Mouse (Mus musculus) kidney, adult 2 months (tissue): ENCODE measurements around the gene Onecut1.

Experiments used
- CTCF ChIP-seq: fragments of 200-500 bp; conservative IDR thresholded peaks from 2 replicates; pipeline ENCODE4 v1.5.1; 2011; ENCODE audit warnings: low read depth, mild to moderate bottlenecking, control low read depth, low read length, moderate library complexity, mixed read lengths; ENCODE audit not compliant: insufficient read depth, insufficient read length
- POLR2A ChIP-seq: fragments of 200-500 bp; IDR thresholded peaks from one replicate; pipeline ENCODE4 v1.6.1; 2011; ENCODE audit warnings: low read depth, low read length, control low read depth

DNA sequence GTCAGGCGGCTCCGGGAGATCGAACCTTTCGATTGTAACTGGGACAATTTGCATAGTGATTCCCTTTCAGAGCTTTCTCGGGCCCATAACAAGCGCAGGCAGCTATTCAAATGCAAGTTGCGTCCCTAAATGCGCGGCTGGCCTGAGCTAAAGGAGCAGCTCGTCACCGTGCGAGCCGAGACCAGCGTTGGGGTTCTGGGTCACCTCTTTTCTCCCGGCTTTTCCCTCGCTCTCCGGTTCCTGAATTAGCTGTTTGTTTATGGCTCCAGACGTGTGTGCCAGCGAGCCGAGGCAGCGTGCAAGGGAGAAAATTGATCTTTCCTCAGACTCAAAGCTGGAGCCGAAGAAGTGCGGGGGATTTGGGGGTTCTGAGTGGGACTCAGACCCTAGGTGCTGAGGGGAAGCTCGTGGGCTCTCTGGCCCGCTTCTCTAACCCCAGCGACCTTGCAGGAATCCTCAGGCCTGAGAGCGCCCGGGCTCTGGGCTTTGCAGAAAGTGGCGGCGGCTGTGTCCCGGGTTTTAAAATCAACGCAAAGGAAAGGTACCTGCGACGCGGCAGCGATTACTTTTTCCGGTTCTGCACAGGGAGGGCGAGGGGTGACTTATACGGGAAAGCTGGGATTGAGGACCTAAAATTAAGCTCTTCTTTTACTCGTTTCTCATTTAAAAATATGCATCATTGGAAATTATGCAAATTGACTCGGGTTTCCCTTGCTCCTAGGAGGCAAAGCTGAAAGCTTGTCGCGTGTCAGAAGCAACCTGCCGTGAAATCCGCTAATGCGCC is 13.1 kb upstream of the Onecut1 start:
- TF ChIP-seq CTCF: no peak
- no peak for TF ChIP-seq POLR2A
